Mouse (Mus musculus) forebrain, embryonic 10.5 days (tissue): ENCODE data around the gene Yju2. TPM values are rescaled to one million over a fixed set of nuclear protein-coding genes. Genes with fewer than 3 reads are reported as not detected.

ENCODE experiments used
- DNase-seq: peaks from one replicate; pipeline ENCODE4 v3.0.0-alpha.2; 2017; ENCODE audit warnings: low spot score; ENCODE audit errors: extremely low spot score
- H3K27ac ChIP-seq: fragments of 300-500 bp; sonication (generic); 2 replicates; pipeline ENCODE4 v1.5.1; 2016; ENCODE audit warnings: mild to moderate bottlenecking
- H3K27me3 ChIP-seq: fragments of 300-500 bp; sonication (generic); 2 replicates; pipeline ENCODE4 v1.6.1; 2016; ENCODE audit warnings: mild to moderate bottlenecking; ENCODE audit not compliant: poor library complexity, severe bottlenecking
- H3K36me3 ChIP-seq: fragments of 300-500 bp; sonication (generic); replicated peaks from 2 replicates; pipeline ENCODE4 v1.6.1; 2016; ENCODE audit warnings: mild to moderate bottlenecking, moderate library complexity
- H3K4me1 ChIP-seq: fragments of 300-500 bp; sonication (generic); 2 replicates; pipeline ENCODE4 v1.6.1; 2016
- H3K4me3 ChIP-seq: fragments of 300-500 bp; sonication (generic); 2 replicates; pipeline ENCODE4 v1.5.1; 2016; ENCODE audit warnings: mild to moderate bottlenecking, moderate library complexity
- H3K9me3 ChIP-seq: fragments of 300-500 bp; sonication (generic); 2 replicates; pipeline ENCODE4 v1.6.1; 2016; ENCODE audit warnings: mild to moderate bottlenecking, moderate library complexity
- WGBS: fragments of 180-500 bp; shearing (Covaris S2); methylation state at CpG from one replicate; pipeline ENCODE4 v1.1.7; 2016; 5-methylcytosine and 5-hydroxymethylcytosine counted together
- polyA plus RNA-seq: library from polyadenylated mRNA; unstranded; fragments of >200 nt; fragmentation: Nextera tagmentation; extraction: Ambion mirVana; gene quantifications from 2 replicates; pipeline ENCODE4 v1.2.1, GENCODE M21; 2016

Yju2 gene
- polyA plus RNA-seq, 1 experiment from 2014 or later, result 29.2 TPM

DNA sequence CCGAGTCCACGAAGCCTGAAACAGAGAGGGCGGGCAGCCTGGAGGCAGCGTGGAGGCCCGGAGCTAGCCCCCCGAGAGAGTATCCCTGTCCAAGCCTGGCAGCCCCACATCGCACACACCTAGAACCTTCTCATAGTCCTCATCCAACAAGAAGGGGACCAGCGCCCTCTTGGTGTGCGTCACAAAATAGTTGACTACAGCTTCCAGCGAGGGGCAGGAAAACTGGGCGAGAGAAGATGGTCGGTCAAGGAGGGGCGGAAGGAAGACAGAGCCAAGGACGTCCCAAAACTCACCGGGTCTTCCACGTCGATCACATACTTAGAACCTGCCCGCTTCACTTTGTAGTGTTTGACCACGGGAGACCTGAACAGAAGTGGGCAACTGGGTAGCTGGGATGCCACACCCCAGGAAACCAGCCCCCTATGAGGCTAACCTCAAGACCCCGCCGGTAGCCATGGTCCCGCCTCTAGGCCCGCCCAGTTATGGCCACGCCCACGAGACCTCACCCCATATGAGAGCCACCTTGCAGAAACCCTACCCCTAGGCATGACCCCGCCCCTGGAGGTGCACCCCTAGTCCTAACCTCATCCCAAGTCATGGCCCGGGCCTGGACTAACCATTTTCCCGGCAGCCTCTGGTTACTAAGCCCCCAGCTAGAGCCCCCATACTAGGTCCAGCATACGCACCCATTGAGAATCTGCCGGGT lies 41.0 kb downstream of the Yju2 start:
- peaks cover 30% of the 10 kb centered on the region for H3K36me3 ChIP-seq
- 5% methylated on average over 30 of the region's 30 CpGs for WGBS
- H3K27ac ChIP-seq, result peak overlapping the region; percentile 60; the same call in 1 of the 2 replicates
- no peak for DNase-seq
- H3K4me3 ChIP-seq, result peak overlapping the region; percentile 42
- H3K27me3 ChIP-seq, result peaks cover 30% of the 10 kb centered on the region
- H3K4me1 ChIP-seq, result peaks cover 13% of the 10 kb centered on the region
- H3K9me3 ChIP-seq, result 0 out of 2 replicates have a peak, but pooled peaks cover 4% of the 10 kb centered on the region

DNA sequence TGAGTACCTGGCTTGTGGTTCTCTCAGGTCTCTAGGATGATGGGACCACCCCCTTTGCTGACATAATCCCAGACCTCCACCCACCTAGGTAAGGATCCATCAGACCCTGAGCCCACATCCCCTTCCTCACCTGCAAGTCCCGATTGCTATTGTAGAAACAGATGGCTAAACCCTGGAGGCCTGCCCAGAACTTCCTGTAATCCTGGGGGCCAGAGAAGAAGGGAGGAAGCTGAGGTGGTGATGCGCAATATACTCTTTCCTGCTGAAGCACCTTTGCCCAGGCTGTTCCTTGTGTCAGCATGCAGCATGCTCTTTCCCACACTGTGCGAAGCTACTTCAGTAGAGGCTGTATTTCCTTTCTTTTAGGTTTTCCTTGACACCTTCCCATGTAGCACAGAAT lies 44.1 kb downstream of the Yju2 start:
- H3K27me3 ChIP-seq, result peaks cover 36% of the 10 kb centered on the region
- no peak for DNase-seq
- 85% methylated on average over 3 of the region's 3 CpGs for WGBS
- no peak overlapping the region for H3K4me3 ChIP-seq
- H3K27ac ChIP-seq, result no peak overlapping the region
- peaks cover 28% of the 10 kb centered on the region for H3K4me1 ChIP-seq
- peaks cover under 1% of the 10 kb centered on the region; the same call in 1 of the 2 replicates for H3K36me3 ChIP-seq
- no peaks in the 10 kb centered on the region for H3K9me3 ChIP-seq

DNA sequence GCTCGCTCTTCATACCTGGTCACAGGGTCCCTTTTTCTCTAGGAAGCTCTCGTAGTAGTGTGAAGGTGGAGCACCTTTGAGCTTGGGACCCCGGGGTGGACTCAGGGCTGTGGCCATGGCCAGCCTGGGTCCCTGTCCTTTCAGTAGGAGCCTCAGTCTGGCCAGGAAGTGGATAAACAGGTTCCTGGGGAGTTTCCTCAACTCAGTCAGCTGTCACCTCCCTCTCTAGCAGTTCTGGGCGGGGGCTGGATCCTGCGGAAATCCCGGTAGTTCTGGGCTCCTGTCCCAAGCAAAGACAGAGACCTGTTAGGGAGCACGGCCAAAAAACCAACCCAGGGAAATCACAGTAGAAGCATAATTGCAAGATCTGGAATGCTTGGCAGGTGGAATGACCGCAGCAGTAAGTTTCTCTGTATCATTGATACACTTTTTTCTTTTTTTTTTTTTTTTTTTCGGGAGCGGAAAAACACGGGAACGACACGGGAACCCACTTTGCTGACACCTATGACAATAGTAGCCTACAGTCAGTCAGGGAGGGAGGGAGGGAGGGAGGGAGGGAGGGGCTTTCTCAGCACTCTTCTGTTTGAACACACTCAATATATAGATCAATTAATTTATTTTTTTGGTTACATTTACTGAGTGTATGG lies 46.6 kb downstream of the Yju2 start, which contains the start of the genes Stap2 and Mpnd:
Stap2 (minus strand) TSS at position 170 of the 647 bp plus-strand sequence.
Mpnd (plus strand) TSS at position 297 of the 647 bp plus-strand sequence.
- peaks cover 38% of the 10 kb centered on the region for H3K4me1 ChIP-seq
- no peak within 1 kb of the TSS for H3K27ac ChIP-seq
- WGBS, result 57% methylated on average over 13 of the region's 13 CpGs
- peak; percentile 38 for DNase-seq
- peak within 1 kb of the TSS; percentile 12; the same call in 1 of the 2 replicates for H3K4me3 ChIP-seq
- peaks cover 5% of the 10 kb centered on the region; the same call in 1 of the 2 replicates for H3K36me3 ChIP-seq
- H3K27me3 ChIP-seq, result peaks cover 23% of the 10 kb centered on the region
- H3K9me3 ChIP-seq, result no peaks in the 10 kb centered on the region

DNA sequence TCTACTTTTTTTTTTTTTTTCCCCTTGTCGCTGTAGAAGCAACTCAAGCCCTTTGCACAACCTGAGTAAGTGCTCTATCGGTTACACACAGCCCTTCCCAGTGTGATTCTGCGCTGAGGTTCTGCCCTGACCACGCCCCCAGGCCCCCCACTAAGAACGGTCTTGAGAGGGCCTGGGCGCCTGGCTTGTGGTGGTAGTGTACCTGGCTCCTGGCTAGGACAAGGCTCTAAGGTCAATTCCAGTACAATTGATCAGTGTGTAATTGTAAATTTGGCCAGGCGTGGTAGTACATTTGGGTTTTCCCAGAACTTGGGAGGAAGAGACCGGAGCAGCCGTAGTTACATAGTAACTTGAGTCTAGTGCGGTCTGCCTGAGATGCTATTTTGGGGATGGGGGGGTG lies 48.1 kb downstream of the Yju2 start:
- H3K4me1 ChIP-seq, result peaks cover 48% of the 10 kb centered on the region
- H3K27ac ChIP-seq, result peak overlapping the region; percentile 97
- no peaks in the 10 kb centered on the region for H3K9me3 ChIP-seq
- 52% methylated on average over 10 of the region's 10 CpGs for WGBS
- no peak for DNase-seq
- no peak overlapping the region for H3K4me3 ChIP-seq
- peaks cover 15% of the 10 kb centered on the region for H3K27me3 ChIP-seq
- peaks cover 19% of the 10 kb centered on the region for H3K36me3 ChIP-seq

- H3K4me1 ChIP-seq, result peaks cover 48% of the 10 kb centered on the region
- H3K9me3 ChIP-seq, result no peaks in the 10 kb centered on the region
- WGBS, result 33% methylated on average over 14 of the region's 14 CpGs
- peaks cover 26% of the 10 kb centered on the region for H3K36me3 ChIP-seq
- peak overlapping the region; percentile 85 for H3K4me3 ChIP-seq
- H3K27me3 ChIP-seq, result peaks cover 12% of the 10 kb centered on the region
- H3K27ac ChIP-seq, result peak overlapping the region; percentile 97
- DNase-seq, result peak; percentile 37
These were observed 48.8 kb downstream of the Yju2 start for GRCm38 (mm10) chr17:56007444-56008355.

GRCm38 (mm10) chr17:56008356-56009087 lies 49.6 kb downstream of the Yju2 start:
- Histone ChIP-seq H3K27ac (peak overlapping the region; percentile 97), H3K4me1 (peaks cover 48% of the 10 kb centered on the region), H3K27me3 (peaks cover 9% of the 10 kb centered on the region), H3K36me3 (peaks cover 34% of the 10 kb centered on the region), H3K9me3 (no peaks in the 10 kb centered on the region), H3K4me3 (peak overlapping the region; percentile 85)
- under 1% methylated on average over 21 of the region's 21 CpGs for WGBS
- peak; percentile 96 for DNase-seq

DNA sequence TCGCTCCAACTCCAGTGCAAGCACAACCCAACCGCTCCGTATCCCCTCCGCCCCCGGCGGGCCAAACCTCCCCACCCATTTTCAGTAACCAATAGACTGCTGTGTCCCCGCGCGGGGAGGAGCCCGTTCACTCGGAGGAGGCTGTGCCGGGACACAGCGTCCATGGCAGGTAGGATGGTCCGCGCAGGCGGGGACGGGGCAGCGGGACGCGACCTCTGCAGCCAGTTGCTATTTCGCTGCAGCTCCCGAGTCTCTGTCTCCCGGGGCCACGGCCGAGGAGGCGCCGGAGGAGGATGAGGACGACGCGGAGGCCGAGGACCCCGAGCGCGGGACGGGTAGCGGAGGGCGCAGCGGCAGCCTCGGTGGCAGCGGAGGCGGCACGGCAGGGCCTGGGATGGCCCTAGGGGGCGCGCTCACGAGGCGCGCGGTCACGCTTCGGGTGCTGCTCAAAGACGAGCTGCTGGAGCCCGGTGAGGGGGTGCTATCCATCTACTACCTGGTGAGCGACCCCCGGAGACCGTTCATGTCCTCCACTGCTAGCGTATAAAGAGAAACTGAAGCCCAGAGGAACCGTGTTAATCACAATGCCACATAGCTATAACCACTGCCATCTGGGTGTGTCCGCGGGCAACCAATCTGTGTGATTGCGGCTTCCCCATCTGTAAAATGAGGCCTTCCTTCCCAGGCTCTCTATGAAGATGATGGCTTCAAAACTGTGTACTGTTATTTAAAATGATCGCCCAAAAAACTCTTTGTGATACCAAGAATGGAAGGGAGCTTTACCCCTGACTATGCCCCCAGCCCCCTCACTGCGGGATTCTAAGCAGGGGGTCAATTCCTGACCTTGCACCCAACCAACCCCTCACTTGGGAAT lies 50.4 kb downstream of the Yju2 start:
- H3K27ac ChIP-seq, result peak overlapping the region; percentile 97
- under 1% methylated on average over 62 of the region's 62 CpGs for WGBS
- DNase-seq, result peak; percentile 92
- peaks cover 48% of the 10 kb centered on the region for H3K4me1 ChIP-seq
- peaks cover 42% of the 10 kb centered on the region for H3K36me3 ChIP-seq
- peaks cover 9% of the 10 kb centered on the region for H3K27me3 ChIP-seq
- H3K9me3 ChIP-seq, result no peaks in the 10 kb centered on the region
- peak overlapping the region; percentile 85 for H3K4me3 ChIP-seq

GRCm38 (mm10) chr17:56009962-56010240 lies 51.0 kb downstream of the Yju2 start:
- no peak for DNase-seq
- H3K9me3 ChIP-seq, result no peaks in the 10 kb centered on the region
- peaks cover 7% of the 10 kb centered on the region for H3K27me3 ChIP-seq
- 63% methylated on average over 2 of the region's 2 CpGs for WGBS
- peaks cover 48% of the 10 kb centered on the region for H3K4me1 ChIP-seq
- peaks cover 48% of the 10 kb centered on the region for H3K36me3 ChIP-seq
- peak overlapping the region; percentile 85 for H3K4me3 ChIP-seq
- peak overlapping the region; percentile 97 for H3K27ac ChIP-seq

DNA sequence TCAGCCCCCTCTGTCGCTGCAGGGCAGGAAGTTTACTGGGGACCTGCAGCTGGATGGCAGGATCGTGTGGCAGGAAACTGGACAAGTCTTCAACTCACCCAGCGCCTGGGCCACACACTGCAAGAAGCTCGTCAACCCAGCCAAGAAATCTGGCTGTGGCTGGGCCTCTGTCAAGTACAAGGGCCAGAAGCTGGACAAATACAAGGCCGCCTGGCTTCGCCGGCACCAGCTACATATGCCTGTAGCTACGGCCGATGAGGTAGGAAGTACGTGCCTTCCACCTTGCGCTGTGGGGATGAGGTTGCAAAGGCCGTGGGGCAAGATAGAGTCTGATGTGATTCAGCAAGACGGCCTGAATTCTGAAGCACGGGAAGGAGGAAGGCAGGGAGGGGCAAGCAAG lies 51.4 kb downstream of the Yju2 start:
- Histone ChIP-seq H3K4me1 (peaks cover 46% of the 10 kb centered on the region), H3K27ac (peak overlapping the region; percentile 97), H3K36me3 (peaks cover 51% of the 10 kb centered on the region), H3K4me3 (peak overlapping the region; percentile 85), H3K9me3 (no peaks in the 10 kb centered on the region), H3K27me3 (peaks cover 3% of the 10 kb centered on the region)
- WGBS, result 78% methylated on average over 14 of the region's 14 CpGs
- no peak for DNase-seq

- H3K36me3 ChIP-seq, result peaks cover 55% of the 10 kb centered on the region
- H3K4me3 ChIP-seq, result peak overlapping the region; percentile 85
- H3K4me1 ChIP-seq, result peaks cover 45% of the 10 kb centered on the region
- WGBS, result 8% methylated on average over 9 of the region's 9 CpGs
- peak; percentile 79 for DNase-seq
- peak overlapping the region; percentile 97; the same call in 1 of the 2 replicates for H3K27ac ChIP-seq
- H3K9me3 ChIP-seq, result no peaks in the 10 kb centered on the region
- H3K27me3 ChIP-seq, result no peaks in the 10 kb centered on the region
These were observed 51.8 kb downstream of the Yju2 start for GRCm38 (mm10) chr17:56010681-56011080.

- WGBS, result 91% methylated on average over 7 of the region's 7 CpGs
- DNase-seq, result no peak
- H3K27ac ChIP-seq, result no peak overlapping the region
- H3K9me3 ChIP-seq, result no peaks in the 10 kb centered on the region
- H3K4me1 ChIP-seq, result peaks cover 45% of the 10 kb centered on the region
- H3K4me3 ChIP-seq, result no peak overlapping the region
- no peaks in the 10 kb centered on the region for H3K27me3 ChIP-seq
- H3K36me3 ChIP-seq, result peaks cover 63% of the 10 kb centered on the region
These were observed 52.5 kb downstream of the Yju2 start for GRCm38 (mm10) chr17:56011441-56011840.
